Mouse (Mus musculus) liver, embryonic 14.5 days (tissue): ENCODE measurements around the gene Gm26897. TPM values are rescaled to one million over a fixed set of nuclear protein-coding genes. Genes with fewer than 3 reads are reported as not detected.

Experiments
- ATAC-seq: fragments of 200-750 bp; cut with Nextera tagmentation; 2 replicates; pipeline ENCODE4 v1.8.0; 2017; ENCODE audit warnings: moderate number of reproducible peaks, mild to moderate bottlenecking, moderate library complexity; ENCODE audit not compliant: insufficient read depth
- DNase-seq, 3 experiments: peaks; one replicate each; pipeline ENCODE4 v3.0.0-alpha.2; 2012 to 2013; ENCODE audit warnings: low read depth in 3 of 3, low spot score in 3 of 3
- H3K27ac ChIP-seq: fragments of 300-500 bp; sonication (generic); 2 replicates; pipeline ENCODE4 v1.5.1; 2014; ENCODE audit warnings: moderate library complexity, mild to moderate bottlenecking, control low read depth, inconsistent platforms
- H3K27me3 ChIP-seq: fragments of 300-500 bp; sonication (generic); 2 replicates; pipeline ENCODE4 v1.6.1; 2014; ENCODE audit warnings: mild to moderate bottlenecking, low read length, moderate library complexity; ENCODE audit not compliant: control insufficient read depth, insufficient read depth
- H3K36me3 ChIP-seq: fragments of 300-500 bp; sonication (generic); replicated peaks from 2 replicates; pipeline ENCODE4 v1.6.1; 2014; ENCODE audit warnings: low read depth; ENCODE audit not compliant: control insufficient read depth, insufficient read depth
- H3K4me1 ChIP-seq, 2 experiments: fragments of 200-500 bp in 1 of 2; fragments of 300-500 bp in 1 of 2; sonication (generic) in 1 of 2; replicated peaks; 2 replicates each; pipeline ENCODE4 v1.6.1; 2012 to 2014; ENCODE audit warnings: antibody characterized with exemption in 1 of 2, inconsistent platforms in 1 of 2, low read length in 1 of 2; ENCODE audit not compliant: control insufficient read depth in 2 of 2, insufficient read depth in 2 of 2
- H3K4me2 ChIP-seq: fragments of 300-500 bp; sonication (generic); 2 replicates; pipeline ENCODE4 v1.6.1; 2014; ENCODE audit warnings: low read depth, mild to moderate bottlenecking, control low read depth, moderate library complexity
- H3K4me3 ChIP-seq, 2 experiments: fragments of 200-500 bp in 1 of 2; fragments of 300-500 bp in 1 of 2; sonication (generic) in 1 of 2; 2 replicates each; pipeline ENCODE4 v1.5.1; 2012 to 2014; ENCODE audit warnings: low read depth in 2 of 2, low read length in 2 of 2, mild to moderate bottlenecking in 2 of 2, control low read depth in 1 of 2, inconsistent platforms in 1 of 2, moderate library complexity in 1 of 2; ENCODE audit not compliant: insufficient read depth in 1 of 2
- H3K9ac ChIP-seq: fragments of 300-500 bp; sonication (generic); replicated peaks from 2 replicates; pipeline ENCODE4 v1.6.1; 2014; ENCODE audit warnings: mild to moderate bottlenecking, control low read depth, moderate library complexity
- H3K9me3 ChIP-seq: fragments of 300-500 bp; sonication (generic); 2 replicates; pipeline ENCODE4 v1.6.1; 2016; ENCODE audit warnings: low read length, mixed read lengths; ENCODE audit not compliant: control insufficient read depth
- CTCF ChIP-seq: IDR thresholded peaks from 2 replicates; pipeline ENCODE4 v1.5.1; 2016; ENCODE audit warnings: antibody characterized with exemption, low read depth, control low read depth
- EP300 ChIP-seq: IDR thresholded peaks from 2 replicates; pipeline ENCODE4 v1.6.1; 2016; ENCODE audit warnings: antibody characterized with exemption, low read depth
- WGBS: fragments of 180-500 bp; shearing (Covaris S2); extraction: QIAGEN DNeasy Blood & Tissue Kit; methylation state at CpG from one replicate; pipeline ENCODE4 v1.1.7; 2014; ENCODE audit not compliant: insufficient replicate concordance; 5-methylcytosine and 5-hydroxymethylcytosine counted together
- polyA plus RNA-seq, 2 experiments: library from polyadenylated mRNA; depleted of rRNA in 1 of 2; stranded (reverse) in 1 of 2; unstranded in 1 of 2; fragments of >200 nt; fragmentation: Nextera tagmentation in 1 of 2; extraction: Ambion mirVana in 1 of 2; gene quantifications; 2 replicates each; pipeline versions ENCODE4 v1.2.1 to v1.2.3; 2012 to 2014

The Gm26897 gene
- polyA plus RNA-seq, 2 experiments, result not detected

- 62% methylated on average over 5 of the region's 5 CpGs for WGBS
- no peaks in the 10 kb centered on the region for H3K36me3 ChIP-seq
- H3K4me2 ChIP-seq, result no peak overlapping the region
- no peak overlapping the region for H3K27ac ChIP-seq
- TF ChIP-seq CTCF (no peak), EP300 (no peak)
- DNase-seq (no peak), ATAC-seq (no peak)
- no peak overlapping the region for H3K4me3 ChIP-seq
- H3K4me1 ChIP-seq, result no peaks in the 10 kb centered on the region
- no peak overlapping the region for H3K9ac ChIP-seq
- H3K9me3 ChIP-seq, result no peaks in the 10 kb centered on the region
- H3K27me3 ChIP-seq, result no peaks in the 10 kb centered on the region
Measured at GRCm38 (mm10) chr5:111749599-111749998, 15.9 kb downstream of the Gm26897 start.

GRCm38 (mm10) chr5:111750092-111750491 lies 16.4 kb downstream of the Gm26897 start:
- H3K4me3 ChIP-seq, result no peak overlapping the region
- no peak overlapping the region for H3K4me2 ChIP-seq
- H3K9ac ChIP-seq, result no peak overlapping the region
- H3K36me3 ChIP-seq, result no peaks in the 10 kb centered on the region
- H3K27me3 ChIP-seq, result no peaks in the 10 kb centered on the region
- 69% methylated on average over 13 of the region's 13 CpGs for WGBS
- H3K27ac ChIP-seq, result no peak overlapping the region
- H3K4me1 ChIP-seq, result no peaks in the 10 kb centered on the region; a peak in 1 of 4 replicates
- H3K9me3 ChIP-seq, result no peaks in the 10 kb centered on the region
- no peak for TF ChIP-seq EP300
- TF ChIP-seq CTCF, result no peak
- no peak for ATAC-seq
- DNase-seq, result no peak

- H3K9ac ChIP-seq, result no peak overlapping the region
- ATAC-seq, result no peak
Measured at GRCm38 (mm10) chr5:111754484-111755139, 20.9 kb downstream of the Gm26897 start.

GRCm38 (mm10) chr5:111755330-111755729 lies 21.6 kb downstream of the Gm26897 start:
- no peak overlapping the region for H3K27ac ChIP-seq
- H3K27me3 ChIP-seq, result no peaks in the 10 kb centered on the region
- DNase-seq (peak in 2 of 3 experiments; percentile 7 to 11), ATAC-seq (no peak)
- TF ChIP-seq EP300 (no peak), CTCF (no peak)
- H3K4me3 ChIP-seq, result no peak overlapping the region
- no peaks in the 10 kb centered on the region for H3K9me3 ChIP-seq
- no peaks in the 10 kb centered on the region; a peak in 1 of 4 replicates for H3K4me1 ChIP-seq
- H3K4me2 ChIP-seq, result peak overlapping the region; percentile 47
- no peak overlapping the region for H3K9ac ChIP-seq
- no peaks in the 10 kb centered on the region for H3K36me3 ChIP-seq
- WGBS, result 9% methylated on average over 5 of the region's 5 CpGs

More at GRCm38 (mm10) chr5:111754484-111755139, 20.9 kb downstream of the Gm26897 start:
- no peaks in the 10 kb centered on the region; a peak in 1 of 4 replicates for H3K4me1 ChIP-seq
- TF ChIP-seq CTCF (no peak), EP300 (no peak)
- no peaks in the 10 kb centered on the region for H3K9me3 ChIP-seq
- no peaks in the 10 kb centered on the region for H3K36me3 ChIP-seq
- H3K4me3 ChIP-seq, result no peak overlapping the region; a peak in 1 of 4 replicates
- DNase-seq, result no peak
- H3K27me3 ChIP-seq, result no peaks in the 10 kb centered on the region
- 9% methylated on average over 16 of the region's 16 CpGs for WGBS
- H3K4me2 ChIP-seq, result peak overlapping the region; percentile 47
- H3K27ac ChIP-seq, result no peak overlapping the region

- TF ChIP-seq CTCF, result no peak
- TF ChIP-seq EP300, result no peak
- DNase-seq, result no peak
- H3K4me3 ChIP-seq, result no peak overlapping the region
Measured at GRCm38 (mm10) chr5:111760721-111761480, 27.2 kb downstream of the Gm26897 start.

More at GRCm38 (mm10) chr5:111760721-111761480, 27.2 kb downstream of the Gm26897 start:
- no peaks in the 10 kb centered on the region for H3K4me1 ChIP-seq
- no peak for ATAC-seq
- 20% methylated on average over 10 of the region's 10 CpGs for WGBS
- no peaks in the 10 kb centered on the region for H3K36me3 ChIP-seq
- H3K9me3 ChIP-seq, result no peaks in the 10 kb centered on the region
- H3K4me2 ChIP-seq, result no peak overlapping the region
- no peak overlapping the region for H3K27ac ChIP-seq
- H3K27me3 ChIP-seq, result no peaks in the 10 kb centered on the region; the same call in 1 of the 2 replicates
- no peak overlapping the region for H3K9ac ChIP-seq
